Mouse (Mus musculus) liver, embryonic 14.5 days (tissue): ENCODE results near the gene Crisp4.

Experiments
- CTCF ChIP-seq: IDR thresholded peaks from 2 replicates; pipeline ENCODE4 v1.5.1; 2016; ENCODE audit warnings: antibody characterized with exemption, low read depth, control low read depth
- EP300 ChIP-seq: IDR thresholded peaks from 2 replicates; pipeline ENCODE4 v1.6.1; 2016; ENCODE audit warnings: antibody characterized with exemption, low read depth

- no peak for TF ChIP-seq CTCF
- no peak for TF ChIP-seq EP300
These were observed 35.5 kb upstream of the Crisp4 start for GRCm38 (mm10) chr1:18181167-18181566.
